Mouse (Mus musculus) heart, adult 2 months (tissue): ENCODE measurements around the gene Pdgfra. TPM values are rescaled to one million over a fixed set of nuclear protein-coding genes. Genes with fewer than 3 reads are reported as not detected.

Experiments used
- DNase-seq, 2 experiments: peaks; one replicate each; pipeline ENCODE4 v3.0.0; 2021
- H3K27ac ChIP-seq: fragments of 200-600 bp; 2 replicates; pipeline ENCODE4 v1.8.1; 2022
- H3K27me3 ChIP-seq: fragments of 200-500 bp; 2 replicates; pipeline ENCODE4 v1.6.1; 2012; ENCODE audit warnings: mild to moderate bottlenecking, low read length, inconsistent platforms, mixed read lengths; ENCODE audit not compliant: control insufficient read depth, insufficient read depth
- H3K36me3 ChIP-seq: fragments of 200-500 bp; 2 replicates; pipeline ENCODE4 v1.6.1; 2012; ENCODE audit warnings: low read length, inconsistent platforms; ENCODE audit not compliant: control insufficient read depth, insufficient read depth
- H3K4me1 ChIP-seq: fragments of 200-500 bp; 2 replicates; pipeline ENCODE4 v1.6.1; 2011; ENCODE audit warnings: low read length; ENCODE audit not compliant: control insufficient read depth, insufficient read depth
- H3K4me3 ChIP-seq: fragments of 200-600 bp; 2 replicates; pipeline ENCODE4 v1.8.1; 2022
- H3K79me2 ChIP-seq: fragments of 200-500 bp; replicated peaks from 2 replicates; pipeline ENCODE4 v1.6.1; 2012; ENCODE audit warnings: mild to moderate bottlenecking, inconsistent platforms, low read length, moderate library complexity, mixed read lengths; ENCODE audit not compliant: control insufficient read depth, insufficient read depth
- H3K9ac ChIP-seq: fragments of 200-500 bp; 2 replicates; pipeline ENCODE4 v1.6.1; 2012; ENCODE audit warnings: low read depth, mild to moderate bottlenecking, control low read depth, inconsistent platforms, low read length, mixed read lengths
- CTCF ChIP-seq: fragments of 200-600 bp; IDR thresholded peaks from 2 replicates; pipeline ENCODE4 v1.8.1; 2022; ENCODE audit warnings: antibody characterized with exemption, mild to moderate bottlenecking, moderate library complexity
- EP300 ChIP-seq: fragments of 200-500 bp; IDR thresholded peaks from 2 replicates; pipeline ENCODE4 v1.6.1; 2011; ENCODE audit warnings: low read depth, low read length, control low read depth; ENCODE audit not compliant: insufficient read depth
- POLR2A ChIP-seq: fragments of 200-500 bp; IDR thresholded peaks from 2 replicates; pipeline ENCODE4 v1.6.1; 2011; ENCODE audit warnings: mild to moderate bottlenecking, low read depth, low read length, control low read depth; ENCODE audit not compliant: insufficient read depth
- WGBS: fragments of 180-500 bp; shearing (Covaris S2); methylation state at CpG from one replicate; pipeline ENCODE4 v1.1.7; 2018; 5-methylcytosine and 5-hydroxymethylcytosine counted together
- intact Hi-C: fragments of 180-260 bp; cut with DNase I; formaldehyde crosslinking; loops from one replicate; pipeline ENCODE4 v1.15.1; 2025
- polyA plus RNA-seq: library from polyadenylated mRNA; depleted of rRNA; stranded (reverse); fragments of >200 nt; gene quantifications from 2 replicates; pipeline ENCODE4 v1.2.3, GENCODE M21; 2012
- total RNA-seq, 2 experiments: library from RNA; stranded (reverse); gene quantifications; 2 replicates each; pipeline ENCODE4 v1.2.3; 2021

Pdgfra gene
- total and polyA plus RNA-seq, 3 experiments: 11.8 to 29.3 (median 27.8) TPM

DNA sequence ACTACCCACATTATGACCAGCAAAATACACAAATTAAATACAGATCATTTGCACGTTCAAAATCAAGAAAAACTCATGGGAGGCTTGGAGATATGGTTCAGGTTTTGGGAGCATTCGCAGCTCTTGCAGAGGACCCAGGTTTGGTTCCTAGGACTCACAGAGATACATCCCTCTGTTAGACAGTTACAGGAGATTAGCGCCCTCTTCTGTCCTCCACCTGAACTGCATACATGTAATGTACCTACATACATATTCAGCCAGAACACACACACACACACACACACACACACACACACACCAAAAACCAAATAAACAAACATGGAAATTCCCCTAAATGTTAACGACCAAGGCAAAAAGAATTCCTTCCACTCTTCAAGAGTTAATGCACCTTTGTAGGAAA, 12.6 kb downstream of the Pdgfra start:
- H3K4me1 ChIP-seq: no peaks in the 10 kb centered on the region
- no peak for TF ChIP-seq POLR2A
- TF ChIP-seq CTCF: peak; percentile 51
- no peaks in the 10 kb centered on the region for H3K36me3 ChIP-seq
- DNase-seq: no peak
- no peak overlapping the region for H3K27ac ChIP-seq
- intact Hi-C loops: no loop called here
- H3K79me2 ChIP-seq: no peaks in the 10 kb centered on the region
- WGBS: 76% methylated on average over 4 of the region's 4 CpGs
- H3K4me3 ChIP-seq: no peak overlapping the region
- no peaks in the 10 kb centered on the region for H3K27me3 ChIP-seq
- H3K9ac ChIP-seq: no peak overlapping the region

GRCm38 (mm10) chr5:75169837-75170236, 17.7 kb downstream of the Pdgfra start:
- Histone ChIP-seq H3K79me2 (no peaks in the 10 kb centered on the region), H3K4me1 (no peaks in the 10 kb centered on the region), H3K36me3 (no peaks in the 10 kb centered on the region), H3K4me3 (no peak overlapping the region), H3K27me3 (no peaks in the 10 kb centered on the region), H3K9ac (no peak overlapping the region), H3K27ac (no peak overlapping the region)
- 91% methylated on average over 6 of the region's 6 CpGs for WGBS
- TF ChIP-seq EP300 (no peak), POLR2A (no peak), CTCF (no peak)
- intact Hi-C loops: no loop called here
- no peak for DNase-seq

- Histone ChIP-seq H3K27ac (no peak overlapping the region), H3K4me1 (no peaks in the 10 kb centered on the region), H3K36me3 (no peaks in the 10 kb centered on the region), H3K9ac (no peak overlapping the region), H3K4me3 (no peak overlapping the region), H3K27me3 (no peaks in the 10 kb centered on the region), H3K79me2 (no peaks in the 10 kb centered on the region)
- intact Hi-C loops: no loop called here
- DNase-seq: no peak
- 88% methylated on average over 10 of the region's 10 CpGs for WGBS
- no peak for TF ChIP-seq CTCF
- no peak for TF ChIP-seq EP300
- no peak for TF ChIP-seq POLR2A
Measured at GRCm38 (mm10) chr5:75171859-75172258, 19.8 kb downstream of the Pdgfra start.

DNA sequence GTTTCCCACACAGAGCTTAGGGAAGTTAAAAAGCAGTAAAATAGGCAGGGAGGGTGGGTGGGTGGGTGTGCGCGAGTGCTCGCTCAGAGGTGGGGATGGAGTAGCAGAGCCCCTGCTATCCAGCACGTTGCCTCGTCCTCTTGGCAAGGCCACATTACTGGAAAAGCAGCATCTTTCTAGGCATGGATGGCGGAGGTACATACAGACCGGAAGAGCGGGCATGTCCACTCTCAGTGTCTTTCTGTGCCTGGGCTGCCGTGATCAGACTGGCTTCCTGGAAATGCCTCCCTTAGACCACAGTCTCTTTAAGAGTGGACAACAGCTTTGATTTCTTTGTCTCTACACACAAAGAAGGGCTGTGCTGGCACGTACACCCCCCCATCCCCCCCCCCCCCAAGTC, 27.2 kb downstream of the Pdgfra start:
- Histone ChIP-seq H3K27ac (no peak overlapping the region), H3K36me3 (no peaks in the 10 kb centered on the region), H3K79me2 (no peaks in the 10 kb centered on the region), H3K4me1 (no peaks in the 10 kb centered on the region; the same call in none of the 2 replicates), H3K4me3 (no peak overlapping the region), H3K9ac (no peak overlapping the region), H3K27me3 (no peaks in the 10 kb centered on the region)
- WGBS: 80% methylated on average over 10 of the region's 10 CpGs
- no peak for TF ChIP-seq POLR2A
- TF ChIP-seq CTCF: no peak
- no peak for TF ChIP-seq EP300
- DNase-seq: no peak
- intact Hi-C loops: no loop called here

GRCm38 (mm10) chr5:75179726-75180290, 27.7 kb downstream of the Pdgfra start:
- intact Hi-C loops: no loop called here
- no peaks in the 10 kb centered on the region for H3K27me3 ChIP-seq
- H3K9ac ChIP-seq: no peak overlapping the region
- DNase-seq: peak in 1 of 2 experiments; percentile 6
- no peak overlapping the region for H3K4me3 ChIP-seq
- H3K4me1 ChIP-seq: peaks cover 1% of the 10 kb centered on the region
- WGBS: 80% methylated on average over 12 of the region's 12 CpGs
- H3K79me2 ChIP-seq: no peaks in the 10 kb centered on the region
- no peaks in the 10 kb centered on the region for H3K36me3 ChIP-seq
- H3K27ac ChIP-seq: no peak overlapping the region
- TF ChIP-seq POLR2A: no peak
- no peak for TF ChIP-seq EP300
- TF ChIP-seq CTCF: no peak

DNA sequence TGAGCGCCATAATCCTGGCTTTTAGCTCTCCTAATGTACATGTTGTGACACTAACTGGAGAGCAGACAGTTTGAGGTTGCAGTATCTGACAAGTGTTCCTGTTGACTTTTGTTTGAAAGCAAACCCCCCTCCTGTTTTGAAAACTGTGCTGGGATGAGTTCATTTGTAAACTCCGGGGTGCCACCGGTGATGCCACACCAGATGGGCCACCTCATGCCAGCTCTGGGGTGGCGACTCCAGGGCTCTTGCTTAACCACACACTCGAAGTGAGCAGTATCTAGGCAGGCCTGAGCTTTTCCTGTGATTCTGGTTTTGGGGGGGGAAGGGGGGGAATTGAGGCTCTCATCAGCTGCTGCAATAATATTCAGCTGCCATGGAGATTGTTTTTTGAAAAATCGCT, 31.6 kb downstream of the Pdgfra start:
- no peak overlapping the region for H3K27ac ChIP-seq
- peak in 1 of 2 experiments; percentile 13 for DNase-seq
- H3K4me1 ChIP-seq: peaks cover 1% of the 10 kb centered on the region
- no peaks in the 10 kb centered on the region for H3K27me3 ChIP-seq
- H3K79me2 ChIP-seq: no peaks in the 10 kb centered on the region
- 66% methylated on average over 6 of the region's 6 CpGs for WGBS
- no peaks in the 10 kb centered on the region for H3K36me3 ChIP-seq
- no peak overlapping the region for H3K4me3 ChIP-seq
- no peak for TF ChIP-seq POLR2A
- no peak for TF ChIP-seq EP300
- no peak for TF ChIP-seq CTCF
- intact Hi-C loops: no loop called here
- H3K9ac ChIP-seq: no peak overlapping the region
